In the genomic region with DNA sequence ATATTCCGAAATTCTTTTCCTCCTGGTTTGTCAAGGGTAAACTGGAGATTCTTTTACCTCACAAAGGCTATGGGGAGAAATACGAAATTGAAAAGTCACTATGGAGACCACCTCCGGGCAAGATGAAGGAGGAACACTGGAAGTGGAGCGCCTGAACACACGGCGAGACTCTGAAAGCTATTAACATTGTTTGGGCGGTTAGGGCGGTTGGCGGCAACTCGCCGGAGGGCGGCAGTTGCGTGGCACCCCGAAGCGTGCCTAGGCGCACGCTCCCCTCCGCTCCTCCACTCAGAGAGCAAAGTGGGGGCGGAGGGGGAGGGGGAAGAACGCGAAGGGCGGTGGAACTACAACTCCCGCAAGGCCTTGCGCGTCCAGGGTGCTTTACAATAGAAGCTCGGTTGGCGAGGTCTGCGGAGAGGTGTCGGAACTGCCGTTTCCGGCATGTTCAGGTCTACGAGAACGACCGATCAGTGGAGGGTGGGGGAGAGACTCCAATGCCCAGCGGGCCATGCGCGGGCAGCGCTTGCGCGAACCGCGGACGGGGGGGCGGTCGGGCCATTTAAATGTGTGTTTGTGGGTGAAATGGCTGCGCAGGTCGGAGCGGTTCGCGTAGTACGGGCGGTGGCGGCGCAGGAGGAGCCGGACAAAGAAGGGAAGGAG, we compare ENCODE assay signal across 8 mouse cellular contexts. TPM values are rescaled to one million over a fixed set of nuclear protein-coding genes. Genes with fewer than 3 reads are reported as not detected.
DNase-seq lines count a peak whose midpoint lies in the region; ATAC-seq lines count a peak whose summit lies in the region.

A gene (plus strand): TSS at position 111 of the 660 bp plus-strand sequence.

- peak; percentile 100 for ATAC-seq in hindbrain, embryonic 15.5 days (ENCODE audit: low FRiP score, low read depth)

- no peaks in the 10 kb centered on the region for H3K27me3 ChIP-seq in hindbrain, embryonic 15.5 days

- H3K4me1 ChIP-seq in hindbrain, embryonic 15.5 days (replicated peaks) = peaks cover 21% of the 10 kb centered on the region

- DNase-seq in T-cell, adult 2 months (ENCODE audit: low spot score) = peak; percentile 98
- peak; percentile 95 to 97 for DNase-seq in cerebellum, postnatal 36 days
- DNase-seq in frontal cortex, postnatal 36 days (ENCODE audit: low spot score in 2 of 2) = peak; percentile 96 to 98
- DNase-seq in left cerebral cortex, adult 11 months (ENCODE audit: low spot score) = peak; percentile 96
- DNase-seq in lung, postnatal 4 days = peak; percentile 97 to 99
- DNase-seq in retina, postnatal 7 days (ENCODE audit: low read depth, low spot score) = peak; percentile 93
- peak; percentile 90 for DNase-seq in urinary bladder, adult 2 months (ENCODE audit: low spot score)

- WGBS in hindbrain, embryonic 15.5 days = under 1% methylated on average over 55 of the region's 55 CpGs

- no peaks in the 10 kb centered on the region for H3K9me3 ChIP-seq in hindbrain, embryonic 15.5 days

- H3K4me2 ChIP-seq in hindbrain, embryonic 15.5 days = peak within 1 kb of the TSS; percentile 79

- H3K9ac ChIP-seq in hindbrain, embryonic 15.5 days = peak within 1 kb of the TSS; percentile 88

- H3K4me3 ChIP-seq in hindbrain, embryonic 15.5 days = peak within 1 kb of the TSS; percentile 71

- H3K36me3 ChIP-seq in hindbrain, embryonic 15.5 days = no peaks in the 10 kb centered on the region

- H3K27ac ChIP-seq in hindbrain, embryonic 15.5 days (replicated peaks) = peak within 1 kb of the TSS; percentile 93

RNA-seq across cellular contexts. Expression of the gene that starts here (rescaled TPM):
- polyA plus RNA-seq in hindbrain, embryonic 15.5 days (2015; fragmentation: Nextera tagmentation; extraction: Ambion mirVana) = 19.5 and 20.2 TPM in 2 replicates
- polyA plus RNA-seq in urinary bladder, adult 2 months (2012; rRNA removed) = 6.6 and 7.9 TPM in 2 replicates

Comparison
In these comparisons a context has a peak if more than half of its experiments do, and no peak if none do; other contexts are left out.
1. Peak in every context shown above with its lines: DNase-seq, ATAC-seq, H3K4me3 ChIP-seq and H3K27ac ChIP-seq.